Mouse (Mus musculus): Measurements from ENCODE around the gene Rap1gap2.

Rap1gap2 gene

DNA sequence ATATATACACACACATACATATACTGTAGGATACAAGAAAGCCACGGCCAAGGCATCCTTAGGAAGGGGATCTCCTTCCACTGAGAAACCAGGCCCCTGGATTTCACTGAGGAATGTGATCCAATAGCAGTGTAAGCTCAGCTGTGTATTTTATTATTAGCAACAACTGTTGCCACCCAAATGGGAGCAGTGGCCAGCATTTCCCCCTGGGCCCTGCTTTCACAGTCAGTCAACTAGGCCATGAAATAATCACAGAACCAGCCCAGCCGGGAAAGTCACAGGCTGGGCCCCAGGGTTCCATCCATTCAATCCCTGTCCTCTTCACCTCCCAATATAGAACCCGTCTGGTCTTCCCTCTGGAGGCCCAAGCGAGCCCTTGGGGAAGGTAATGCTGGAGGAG lies 162.2 kb downstream of the Rap1gap2 start:
- no peak for DNase-seq

DNA sequence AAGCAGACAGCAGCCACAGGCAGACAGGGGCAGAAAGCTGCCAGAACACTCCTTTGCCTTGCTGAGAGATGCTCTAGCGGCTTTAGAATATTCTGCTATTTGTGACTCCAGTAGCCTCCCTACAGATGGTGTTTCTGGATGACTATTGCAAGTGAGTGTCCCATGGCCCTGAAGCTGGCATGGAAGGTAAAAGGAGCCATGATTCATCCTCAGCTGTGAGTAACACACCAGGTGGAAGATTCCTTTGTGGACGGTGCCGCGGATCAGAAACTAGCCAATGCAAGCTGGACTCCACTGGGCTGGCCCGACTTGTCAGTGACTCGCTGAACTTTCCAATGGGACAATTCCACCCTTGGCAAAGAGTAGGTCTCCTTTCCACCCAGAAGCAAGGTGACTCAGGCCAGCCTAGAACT lies 162.7 kb downstream of the Rap1gap2 start:
- DNase-seq = no peak

DNA sequence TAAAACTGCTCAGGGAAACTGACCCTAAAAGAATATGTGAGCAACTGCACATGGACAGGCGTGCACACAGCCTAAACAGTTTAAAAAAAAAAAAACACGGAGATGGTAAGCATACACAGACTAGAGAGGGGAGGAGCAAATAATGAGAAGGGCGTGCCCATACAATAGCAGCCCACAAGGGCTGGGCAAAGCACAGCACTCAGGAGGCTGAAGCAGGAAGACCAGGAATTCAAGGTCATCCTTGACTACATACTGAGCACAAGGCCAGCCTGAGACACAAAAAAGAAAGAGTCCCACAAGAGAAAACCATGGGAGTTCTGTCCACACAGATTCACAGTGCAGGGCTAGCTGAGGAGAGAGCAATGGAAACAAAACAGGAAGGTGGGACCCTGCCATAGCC lies 165.1 kb downstream of the Rap1gap2 start:
- no peak for DNase-seq

DNA sequence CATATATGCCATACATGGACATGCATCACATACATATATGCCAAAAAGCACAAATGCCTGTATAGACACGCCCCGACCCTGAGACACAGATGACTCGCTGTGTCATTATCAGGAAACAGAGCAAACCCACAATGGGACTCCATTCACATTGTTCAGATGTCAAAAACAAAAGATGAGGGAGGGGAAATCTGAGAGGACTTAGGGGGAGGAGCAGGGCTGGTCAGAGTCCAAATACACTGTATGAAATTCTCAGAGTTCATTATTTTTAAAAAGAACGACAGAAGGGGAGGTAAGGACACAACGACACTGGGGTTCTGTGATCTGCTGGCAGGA lies 166.8 kb downstream of the Rap1gap2 start:
- DNase-seq = no peak

DNA sequence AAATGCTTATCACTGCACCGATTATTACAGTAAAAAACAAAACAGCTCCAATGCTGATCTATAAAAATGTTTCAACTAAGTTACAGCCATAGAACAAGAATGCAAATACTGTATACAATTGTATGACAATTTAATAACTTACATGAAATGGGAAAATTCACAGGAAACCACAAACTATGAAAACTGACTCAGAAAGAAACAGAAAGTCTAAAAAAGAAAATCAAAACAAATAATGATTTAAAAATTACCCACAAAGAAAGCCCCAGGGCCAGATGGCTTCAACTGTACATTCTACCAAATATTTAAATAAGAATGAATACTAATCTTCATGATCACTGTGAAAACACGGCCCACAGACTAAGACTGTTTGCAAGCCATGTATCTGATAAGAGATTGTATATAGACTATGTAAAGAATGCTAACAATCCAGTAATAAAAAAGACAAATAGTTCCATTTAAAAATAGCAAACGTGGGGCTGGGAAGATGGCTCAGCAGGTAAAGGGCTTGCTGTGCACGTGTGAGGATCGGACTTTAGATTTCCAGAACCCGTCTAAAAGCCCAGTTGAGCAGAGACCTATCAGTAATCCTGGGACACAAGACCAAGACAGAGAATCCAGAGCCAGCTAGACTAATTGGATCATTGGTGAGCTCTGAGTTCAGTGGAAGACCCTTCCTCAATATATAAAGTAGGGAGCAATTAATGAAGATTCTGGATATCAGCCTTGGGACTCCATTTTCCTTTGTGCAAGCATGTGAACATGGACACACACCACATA lies 167.4 kb downstream of the Rap1gap2 start:
- DNase-seq = no peak

DNA sequence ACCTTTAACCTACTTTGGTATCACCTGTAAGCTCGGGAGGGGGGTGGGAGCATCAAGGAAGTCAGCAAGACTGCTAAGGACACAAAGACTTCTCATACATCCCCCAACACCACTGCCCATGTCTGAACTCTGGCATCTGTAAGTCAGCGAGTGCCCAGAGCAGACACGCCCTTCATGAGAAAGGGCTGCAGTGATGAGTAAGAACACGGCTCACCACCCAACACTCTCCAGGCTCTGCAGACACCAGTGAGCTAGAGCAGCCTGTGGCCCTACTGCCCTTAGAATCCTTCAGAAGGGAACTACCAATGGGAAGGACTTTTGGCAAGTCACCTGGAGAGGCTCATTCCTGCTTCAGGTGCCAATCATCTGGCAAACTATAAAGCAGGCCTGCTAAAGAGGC lies 168.3 kb downstream of the Rap1gap2 start:
- DNase-seq = no peak

DNA sequence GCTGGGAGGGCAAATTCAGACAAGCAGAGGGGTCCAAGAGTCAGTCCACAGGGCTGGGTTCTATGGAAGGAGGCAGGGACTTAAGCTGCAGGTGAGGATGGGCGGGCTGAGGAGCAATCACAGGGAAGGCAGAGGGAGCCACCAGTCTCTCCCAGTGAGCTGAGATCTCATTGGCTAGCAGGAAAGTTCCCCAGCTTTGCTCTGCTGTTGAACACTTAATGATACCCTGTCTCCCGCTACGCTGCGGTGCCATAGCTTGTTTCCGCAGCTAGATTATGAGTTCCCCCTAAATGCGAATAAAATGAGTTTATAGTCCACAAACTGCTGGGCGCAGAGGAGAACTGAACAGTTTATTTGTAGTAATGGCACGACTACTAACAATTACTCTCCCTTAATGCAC lies 170.6 kb downstream of the Rap1gap2 start:
- DNase-seq = no peak

DNA sequence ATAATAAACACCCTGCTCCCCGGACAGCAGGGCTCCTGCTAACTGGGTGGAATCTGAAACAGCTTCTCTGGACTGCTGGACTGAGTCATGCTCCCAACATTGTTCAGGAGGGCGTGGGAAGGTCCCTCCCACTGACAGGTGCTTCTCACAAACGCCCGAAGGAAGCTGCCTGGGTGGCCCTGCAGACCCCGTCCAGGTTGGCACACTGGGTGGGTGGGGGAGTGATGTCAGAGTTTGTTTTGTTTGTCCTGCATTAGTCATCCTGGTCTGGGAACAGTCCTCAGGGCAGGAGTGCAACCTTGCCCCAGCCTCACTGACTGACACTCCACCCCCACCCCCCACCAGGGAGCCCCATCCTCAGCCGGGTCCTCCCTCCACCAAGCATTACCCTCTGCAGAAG lies 171.5 kb downstream of the Rap1gap2 start:
- no peak for DNase-seq

DNA sequence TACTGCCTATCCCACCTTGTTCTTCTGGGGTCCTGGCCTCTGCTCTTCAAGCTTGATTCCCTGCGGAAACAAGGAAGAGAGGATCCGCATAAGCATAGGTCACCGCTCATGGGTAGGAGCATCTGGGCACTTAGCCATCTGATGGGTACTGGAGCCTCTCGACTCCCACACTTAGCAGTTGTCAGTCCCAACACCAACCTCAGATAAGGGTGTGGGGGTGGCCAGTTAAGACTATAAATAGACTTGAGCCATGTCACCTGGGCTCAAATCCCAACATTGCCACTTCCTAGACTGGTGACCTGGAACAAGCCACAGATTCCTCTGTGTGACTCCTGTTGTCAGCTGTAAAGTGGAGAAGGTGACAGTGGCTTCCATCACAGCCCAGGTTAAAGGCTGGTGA lies 172.5 kb downstream of the Rap1gap2 start:
- no peak for DNase-seq

DNA sequence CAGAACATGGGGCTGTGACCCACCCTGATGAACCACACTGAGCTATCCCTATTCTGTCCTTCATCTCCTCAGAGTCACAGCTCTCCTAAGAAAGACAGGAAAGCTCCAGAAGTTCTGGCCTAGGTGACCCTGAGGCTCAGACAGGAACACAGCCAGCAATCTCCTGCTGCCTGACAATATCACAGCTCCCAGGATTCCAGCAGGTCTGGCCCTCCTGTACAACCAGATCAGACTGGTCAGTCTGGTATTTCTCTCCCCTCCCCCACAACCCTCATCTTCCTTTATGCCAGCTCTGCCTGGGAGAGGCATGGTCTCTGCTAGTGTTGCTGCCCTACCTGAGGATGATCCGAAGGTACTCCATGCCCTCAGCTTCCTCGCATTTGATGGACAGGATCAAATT lies 175.3 kb downstream of the Rap1gap2 start:
- DNase-seq = no peak

DNA sequence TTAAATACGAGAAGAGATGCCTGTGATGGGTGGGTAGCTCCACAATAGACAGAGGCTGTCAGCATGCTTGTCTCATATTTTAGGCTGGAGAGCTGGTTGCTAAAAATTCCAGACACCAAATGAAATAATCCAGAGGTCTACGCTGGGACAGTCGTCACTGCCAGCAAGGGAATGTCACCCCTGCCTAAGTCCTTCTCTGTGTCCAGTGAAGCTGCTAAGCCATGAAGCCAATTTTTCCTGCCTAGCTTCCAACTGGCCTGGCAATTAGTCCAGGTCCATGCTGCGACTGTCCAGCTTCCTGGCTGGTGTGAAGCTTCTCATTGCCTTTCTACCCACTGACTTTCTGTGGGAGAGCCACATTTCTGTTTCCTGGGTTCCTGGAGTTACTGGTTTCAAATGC lies 177.7 kb downstream of the Rap1gap2 start:
- no peak for DNase-seq

DNA sequence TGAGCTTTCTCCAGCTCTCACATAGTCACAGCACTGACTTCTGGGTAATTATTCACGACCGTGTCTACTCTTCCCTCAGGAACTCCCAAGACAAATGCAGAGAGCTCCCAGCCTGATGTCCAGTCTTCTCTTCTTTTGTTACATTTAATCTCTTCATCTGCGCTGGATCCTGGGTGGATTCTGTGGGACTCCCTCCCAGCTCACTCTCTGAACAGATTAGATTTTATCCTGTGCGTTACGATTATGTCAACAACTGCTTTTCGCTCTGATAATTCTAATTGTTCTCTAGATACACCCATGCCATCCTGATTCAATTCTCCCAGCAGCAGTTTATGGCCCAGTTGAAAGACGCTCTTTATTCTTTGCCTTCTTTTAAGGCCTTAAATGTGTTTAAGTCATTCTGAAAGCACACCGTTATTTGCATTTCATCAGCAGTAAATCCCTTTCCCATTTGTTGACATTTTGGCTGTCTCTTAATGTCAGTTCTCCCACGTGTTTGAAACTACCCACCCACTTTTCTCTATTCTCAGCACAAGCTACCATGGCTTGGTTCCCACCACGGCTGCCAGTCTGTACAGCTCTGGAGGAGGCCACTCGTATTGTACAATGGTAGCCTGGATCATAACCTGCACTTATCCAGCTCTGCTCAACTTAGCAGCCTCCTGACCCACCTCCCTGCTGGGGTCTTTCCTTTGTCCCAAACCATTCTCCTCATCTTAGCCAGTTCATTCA lies 180.8 kb downstream of the Rap1gap2 start:
- DNase-seq = no peak

DNA sequence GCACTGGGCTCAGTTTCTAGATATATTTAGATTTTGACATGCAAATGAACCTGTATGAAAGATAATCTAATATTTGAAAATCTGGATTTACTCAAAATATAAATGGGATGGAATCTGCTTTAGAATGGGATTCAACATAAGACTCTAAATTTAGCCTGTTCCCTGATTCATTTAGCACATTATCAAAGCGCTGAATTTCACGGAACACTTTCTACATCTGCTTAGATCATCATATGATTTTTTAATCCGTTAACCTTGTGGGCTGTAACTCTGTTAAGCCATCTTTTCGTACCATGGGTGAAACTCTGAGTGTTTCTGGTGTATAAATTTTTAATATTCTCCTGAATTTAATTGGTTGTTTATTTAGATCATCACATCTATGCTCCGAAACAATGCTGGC lies 184.4 kb downstream of the Rap1gap2 start:
- DNase-seq = no peak

DNA sequence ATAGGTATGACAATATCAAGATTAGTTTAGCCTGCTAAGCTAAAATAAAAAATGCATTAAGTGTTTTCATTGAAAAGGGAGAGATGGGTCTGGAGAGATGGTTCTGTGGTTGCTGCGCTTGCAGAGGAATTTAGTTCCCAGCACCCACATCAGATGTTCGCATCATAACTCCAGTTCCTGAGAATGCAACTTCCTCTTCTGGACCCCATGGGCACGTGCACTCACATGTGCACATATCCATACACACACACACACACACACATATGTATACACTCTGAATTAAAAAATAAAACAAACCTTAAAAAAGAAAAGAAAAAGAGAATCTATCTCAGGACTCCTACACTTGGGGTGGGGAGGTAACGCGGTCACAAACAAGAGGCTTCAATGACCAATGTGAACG lies 188.7 kb downstream of the Rap1gap2 start:
- no peak for DNase-seq

DNA sequence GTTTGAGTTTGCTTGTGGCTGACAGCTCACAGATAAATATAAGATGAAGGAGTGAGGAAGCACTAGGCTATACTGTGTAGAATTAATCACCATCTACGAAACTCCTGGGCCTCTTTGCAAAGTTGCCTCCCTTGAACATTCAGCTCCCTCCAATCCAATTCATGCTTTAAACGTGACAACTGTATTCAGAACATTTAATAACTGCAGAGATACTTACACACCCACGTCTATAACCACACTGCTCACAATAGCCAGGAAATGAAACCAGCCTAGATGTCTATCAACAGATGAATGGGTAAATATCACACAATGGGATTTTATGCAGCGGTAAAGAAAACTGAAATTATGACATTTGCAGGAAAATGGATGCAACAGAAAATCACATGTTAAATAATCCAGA lies 189.6 kb downstream of the Rap1gap2 start:
- DNase-seq = no peak

DNA sequence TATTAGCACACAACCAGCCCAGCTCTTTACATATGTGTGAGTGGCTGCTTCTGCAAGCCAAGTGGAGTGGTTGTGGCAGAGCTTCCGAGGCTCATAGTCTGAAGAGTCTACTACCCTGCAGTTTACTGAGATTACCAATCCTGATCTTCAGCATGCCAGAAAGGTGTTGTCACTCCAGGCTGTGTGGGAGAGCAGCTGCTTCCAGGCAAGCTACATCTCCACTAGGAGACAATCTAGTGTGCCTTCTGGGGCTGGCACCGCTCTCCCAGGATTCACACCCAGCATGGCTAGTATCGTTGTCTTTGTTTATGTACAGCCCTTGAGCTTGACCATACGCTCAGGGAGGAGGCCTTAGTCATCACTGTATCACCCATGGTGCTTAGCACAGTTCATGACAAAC lies 191.1 kb downstream of the Rap1gap2 start:
- DNase-seq = no peak

DNA sequence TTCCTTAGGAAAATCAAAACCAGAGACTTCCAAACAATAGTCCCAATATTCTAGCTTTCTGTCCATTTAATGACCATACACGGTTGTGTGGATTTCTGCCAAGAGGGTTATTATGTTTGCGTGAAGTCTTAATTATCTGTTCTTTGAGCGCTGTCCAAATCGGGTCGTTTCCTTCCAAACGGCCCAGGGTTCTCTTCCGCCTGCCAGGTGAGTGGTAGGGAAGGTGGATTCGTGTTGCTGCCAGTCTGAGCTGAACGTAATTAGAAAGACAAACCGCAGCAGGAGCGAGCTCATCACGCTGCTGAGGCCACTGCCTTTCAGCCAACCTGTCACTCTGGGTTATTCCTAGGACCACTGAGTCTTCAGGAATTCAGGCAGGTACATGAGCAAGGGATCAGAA lies 195.0 kb downstream of the Rap1gap2 start:
- no peak for DNase-seq

DNA sequence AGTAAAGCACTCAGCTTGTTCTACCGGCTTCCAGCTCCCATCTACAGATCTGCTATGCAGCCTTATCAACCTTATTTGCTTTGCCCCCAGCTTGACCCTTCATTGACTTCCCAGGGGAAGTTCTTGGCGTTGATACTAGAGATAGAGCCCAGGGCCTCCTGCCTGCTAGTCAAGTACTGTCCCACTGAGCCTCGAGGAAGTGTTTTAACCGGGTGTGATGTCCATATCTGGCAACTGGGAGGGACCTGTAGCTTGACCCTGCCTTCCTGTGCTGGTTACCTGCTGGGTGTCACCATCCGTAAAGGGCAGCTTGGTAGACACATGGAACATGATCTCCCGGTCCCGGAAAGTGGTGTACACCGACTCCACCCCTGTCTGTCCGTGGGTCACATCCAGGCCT lies 196.6 kb downstream of the Rap1gap2 start:
- no peak for DNase-seq

DNA sequence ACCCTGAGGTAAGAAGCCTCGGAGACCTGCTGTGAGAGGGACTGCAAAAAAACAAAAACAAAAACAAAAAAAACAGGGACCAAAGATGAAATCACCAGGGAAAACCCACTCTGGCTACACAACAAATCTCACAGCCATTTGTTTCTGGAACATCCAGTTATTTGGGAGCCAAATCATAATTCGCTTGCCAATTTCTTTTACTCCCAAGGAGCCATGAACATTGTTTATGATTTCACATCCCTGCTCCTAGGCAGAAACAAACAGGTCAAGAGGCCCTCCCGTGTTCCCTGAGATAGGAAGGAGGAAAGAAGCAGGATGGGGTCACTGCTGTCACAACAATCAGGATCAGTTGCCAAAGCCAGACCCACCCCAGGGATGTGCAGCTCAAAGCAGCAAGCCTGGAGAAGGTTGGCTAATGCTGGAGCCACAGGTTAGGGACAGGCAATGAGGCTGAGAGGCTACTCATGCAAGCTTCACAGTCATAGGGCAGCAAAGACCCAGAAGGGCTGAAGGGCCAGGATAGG lies 197.2 kb downstream of the Rap1gap2 start:
- DNase-seq = no peak

DNA sequence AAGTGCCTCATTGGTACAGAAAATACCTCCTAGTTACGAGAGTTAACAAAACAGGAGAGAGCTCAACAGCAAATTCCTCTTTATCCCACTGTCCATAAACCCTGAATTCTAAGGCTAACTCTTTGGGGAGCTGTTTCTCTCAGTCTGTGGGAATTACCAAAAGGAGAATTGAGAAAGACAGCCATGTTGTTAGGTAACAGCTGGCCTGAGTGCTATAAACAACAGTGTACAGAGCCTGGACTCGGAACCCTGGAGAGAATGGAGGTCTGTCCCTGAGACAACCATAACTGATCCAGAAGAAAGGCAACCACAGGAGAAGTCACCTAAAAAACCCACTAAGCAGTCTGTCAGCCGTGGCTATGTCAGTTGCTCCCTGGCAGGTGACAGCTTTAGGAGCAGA lies 198.3 kb downstream of the Rap1gap2 start:
- DNase-seq = no peak

DNA sequence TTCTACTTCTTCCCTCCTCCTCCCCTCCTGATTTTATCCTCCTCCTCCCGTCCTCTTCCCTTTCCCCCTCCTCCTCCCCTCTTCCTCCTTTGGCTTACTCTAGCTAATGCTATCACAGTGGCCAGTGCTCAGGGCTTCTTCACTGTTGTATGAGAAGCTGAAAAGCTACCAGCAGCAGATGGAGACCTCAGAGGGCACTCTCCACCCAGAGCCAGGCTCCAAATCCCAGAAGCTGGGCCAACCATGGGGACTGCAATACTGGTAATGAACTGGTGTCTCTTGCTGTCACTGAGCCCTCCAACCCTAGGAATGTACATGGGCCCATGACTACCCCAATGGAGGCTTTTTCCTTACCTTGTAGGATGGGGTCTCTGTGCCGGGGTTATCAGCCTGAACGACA lies 198.8 kb downstream of the Rap1gap2 start:
- DNase-seq = no peak

DNA sequence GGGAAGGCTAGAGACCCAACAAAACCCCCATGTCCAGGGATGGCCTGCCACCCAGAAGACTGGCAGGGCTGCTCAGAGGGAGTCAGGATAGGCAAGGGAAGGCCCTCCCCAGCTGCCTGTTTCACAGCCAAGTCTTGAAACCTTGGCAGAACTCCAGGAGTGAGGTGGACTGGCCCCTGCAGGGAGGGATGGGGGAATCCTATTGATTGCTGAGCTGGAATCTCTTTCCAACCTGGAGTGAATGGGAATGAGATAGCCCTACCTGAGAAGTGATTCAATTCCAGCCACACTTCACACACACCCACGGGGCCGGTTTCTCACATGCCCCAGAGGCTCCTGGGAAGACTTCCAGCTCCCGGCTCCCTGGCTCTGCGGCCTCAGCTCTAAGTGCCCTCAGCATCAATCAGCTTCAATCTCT lies 200.9 kb downstream of the Rap1gap2 start:
- no peak for DNase-seq

DNA sequence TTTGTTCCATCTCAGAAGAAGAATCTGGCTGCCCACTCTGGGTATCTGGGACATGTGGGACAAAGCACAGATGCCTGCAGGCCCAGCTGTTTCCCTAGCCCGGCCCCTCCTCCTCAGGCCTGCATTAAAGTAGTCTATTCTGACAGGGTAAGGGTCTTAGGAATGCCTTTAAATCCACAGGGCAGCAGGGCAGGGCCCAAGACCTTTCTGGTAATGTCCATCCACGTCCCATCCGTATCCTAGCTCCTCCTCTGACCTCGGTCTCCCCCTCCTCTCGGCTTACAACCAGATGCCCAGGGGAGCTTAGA lies 201.3 kb downstream of the Rap1gap2 start:
- DNase-seq = no peak

DNA sequence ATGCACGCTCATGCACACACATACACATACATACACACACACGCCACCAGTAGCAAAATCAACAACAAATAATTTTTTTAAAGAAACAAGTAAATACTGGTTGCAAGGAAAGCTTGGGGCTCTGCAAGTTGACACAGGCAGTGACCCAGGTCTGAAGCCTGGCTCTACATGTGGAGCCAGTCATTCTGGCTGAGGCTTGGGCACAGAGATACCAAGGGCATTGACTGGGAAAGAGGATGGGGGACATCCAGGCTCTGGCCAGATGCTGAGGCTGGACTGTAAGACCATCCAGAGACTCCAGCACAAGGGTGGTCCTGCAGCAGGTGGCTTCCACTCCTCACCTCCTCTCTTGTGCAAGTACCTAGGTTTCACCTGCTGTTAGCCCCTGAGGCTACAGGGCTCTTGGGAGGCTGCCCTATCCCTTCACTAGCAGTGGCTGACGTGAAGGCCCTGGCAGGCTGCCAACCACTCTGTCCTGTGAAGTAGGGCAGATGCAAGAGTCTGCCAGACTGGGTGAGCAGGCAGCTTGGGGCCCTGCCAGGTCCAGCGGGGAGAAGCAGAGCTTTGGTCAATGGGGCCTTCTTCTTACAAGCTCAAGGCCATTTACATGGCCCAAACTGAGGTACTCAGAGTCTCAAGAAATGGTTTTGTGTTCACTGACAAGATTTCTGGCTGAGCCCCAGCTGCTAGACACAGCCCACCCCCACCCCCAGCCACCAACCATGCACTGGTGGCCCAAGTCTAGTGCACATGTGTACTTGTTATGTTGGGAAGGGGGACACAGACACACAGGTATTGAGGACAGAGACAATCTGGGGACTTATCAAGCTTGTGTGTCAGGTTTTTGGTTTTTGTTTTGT lies 201.9 kb downstream of the Rap1gap2 start:
- peak; percentile 31 to 43 for DNase-seq

Measured in thymus, postnatal 36 days (tissue).